Mouse (Mus musculus): Measurements from ENCODE around the gene Fgfr1op. TPM values are rescaled to one million over a fixed set of nuclear protein-coding genes. Genes with fewer than 3 reads are reported as not detected.
"Not testable (repeated sequence)": the region's sequence is repeated elsewhere in the genome, so short reads cannot be mapped to it uniquely, and the experiment has no call there.

The Fgfr1op gene
- total and polyA plus RNA-seq, 2 experiments from 2014 or later, result 16.3 to 18.4 TPM

- not testable (repeated sequence) for H3K27ac ChIP-seq (ENCODE audit: low read depth, low read length); ATAC-seq; H3K9ac ChIP-seq; H3K27me3 ChIP-seq (ENCODE audit: insufficient read depth, low read length); H3K4me2 ChIP-seq (ENCODE audit: low read depth); DNase-seq; H3K4me1 ChIP-seq (ENCODE audit: insufficient read depth); H3K9me3 ChIP-seq (ENCODE audit: low read length); H3K4me3 ChIP-seq (ENCODE audit: low read depth, low read length)
- H3K36me3 ChIP-seq (ENCODE audit: insufficient read depth), result peaks cover 19% of the 10 kb centered on the region
- 89% methylated on average over 6 of the region's 8 CpGs for WGBS
Measured at GRCm38 (mm10) chr17:8167436-8167835, 2.1 kb downstream of the Fgfr1op start.

- Histone ChIP-seq H3K9ac (no peak overlapping the region), H3K27ac (ENCODE audit: low read depth, low read length) (no peak overlapping the region), H3K4me3 (ENCODE audit: low read depth, low read length) (no peak overlapping the region), H3K9me3 (ENCODE audit: low read length) (no peaks in the 10 kb centered on the region), H3K36me3 (ENCODE audit: insufficient read depth) (peaks cover 43% of the 10 kb centered on the region), H3K4me1 (ENCODE audit: insufficient read depth) (no peaks in the 10 kb centered on the region), H3K27me3 (ENCODE audit: insufficient read depth, low read length) (no peaks in the 10 kb centered on the region), H3K4me2 (ENCODE audit: low read depth) (no peak overlapping the region)
- 93% methylated on average over 7 of the region's 7 CpGs for WGBS
- ATAC-seq, result no peak
- no peak for TF ChIP-seq CTCF (IDR thresholded peaks at IDR 0.05; ENCODE audit: low read depth)
- DNase-seq, result no peak
Measured at GRCm38 (mm10) chr17:8170331-8170730, 5.0 kb downstream of the Fgfr1op start.

- no peak overlapping the region for H3K27ac ChIP-seq (ENCODE audit: low read depth, low read length)
- WGBS, result 75% methylated on average over 4 of the region's 4 CpGs
- no peaks in the 10 kb centered on the region for H3K9me3 ChIP-seq (ENCODE audit: low read length)
- H3K9ac ChIP-seq, result no peak overlapping the region
- no peak overlapping the region for H3K4me2 ChIP-seq (ENCODE audit: low read depth)
- DNase-seq (no peak), ATAC-seq (no peak)
- H3K4me1 ChIP-seq (ENCODE audit: insufficient read depth), result no peaks in the 10 kb centered on the region
- H3K36me3 ChIP-seq (ENCODE audit: insufficient read depth), result peaks cover 48% of the 10 kb centered on the region
- H3K4me3 ChIP-seq (ENCODE audit: low read depth, low read length), result no peak overlapping the region
- TF ChIP-seq CTCF (IDR thresholded peaks at IDR 0.05; ENCODE audit: low read depth), result no peak
- no peaks in the 10 kb centered on the region for H3K27me3 ChIP-seq (ENCODE audit: insufficient read depth, low read length)
Measured at GRCm38 (mm10) chr17:8171081-8171480, 5.8 kb downstream of the Fgfr1op start.

GRCm38 (mm10) chr17:8177090-8177489 lies 11.8 kb downstream of the Fgfr1op start:
- peaks cover 58% of the 10 kb centered on the region for H3K36me3 ChIP-seq (ENCODE audit: insufficient read depth)
- H3K9ac ChIP-seq, result no peak overlapping the region
- DNase-seq (peak; percentile 13), ATAC-seq (peak; percentile 69)
- no peak overlapping the region for H3K4me3 ChIP-seq (ENCODE audit: low read depth, low read length)
- 31% methylated on average over 5 of the region's 5 CpGs for WGBS
- no peaks in the 10 kb centered on the region for H3K4me1 ChIP-seq (ENCODE audit: insufficient read depth)
- no peaks in the 10 kb centered on the region for H3K9me3 ChIP-seq (ENCODE audit: low read length)
- no peak overlapping the region for H3K27ac ChIP-seq (ENCODE audit: low read depth, low read length)
- no peak overlapping the region for H3K4me2 ChIP-seq (ENCODE audit: low read depth)
- H3K27me3 ChIP-seq (ENCODE audit: insufficient read depth, low read length), result no peaks in the 10 kb centered on the region
- no peak for TF ChIP-seq CTCF (IDR thresholded peaks at IDR 0.05; ENCODE audit: low read depth)

GRCm38 (mm10) chr17:8183815-8184214 lies 18.5 kb downstream of the Fgfr1op start:
- DNase-seq (no peak), ATAC-seq (no peak)
- Histone ChIP-seq H3K4me3 (ENCODE audit: low read depth, low read length) (no peak overlapping the region), H3K4me1 (ENCODE audit: insufficient read depth) (no peaks in the 10 kb centered on the region), H3K9me3 (ENCODE audit: low read length) (no peaks in the 10 kb centered on the region), H3K27ac (ENCODE audit: low read depth, low read length) (no peak overlapping the region), H3K27me3 (ENCODE audit: insufficient read depth, low read length) (no peaks in the 10 kb centered on the region), H3K9ac (no peak overlapping the region), H3K36me3 (ENCODE audit: insufficient read depth) (peaks cover 69% of the 10 kb centered on the region), H3K4me2 (ENCODE audit: low read depth) (no peak overlapping the region)
- 95% methylated on average over 5 of the region's 5 CpGs for WGBS
- no peak for TF ChIP-seq CTCF (IDR thresholded peaks at IDR 0.05; ENCODE audit: low read depth)

- no peaks in the 10 kb centered on the region for H3K9me3 ChIP-seq (ENCODE audit: low read length)
- H3K27ac ChIP-seq (ENCODE audit: low read depth, low read length), result no peak overlapping the region
- no peaks in the 10 kb centered on the region for H3K4me1 ChIP-seq (ENCODE audit: insufficient read depth)
- H3K27me3 ChIP-seq (ENCODE audit: insufficient read depth, low read length), result no peaks in the 10 kb centered on the region
- no peak overlapping the region for H3K4me2 ChIP-seq (ENCODE audit: low read depth)
- 96% methylated on average over 7 of the region's 7 CpGs for WGBS
- ATAC-seq, result no peak
- no peak overlapping the region for H3K4me3 ChIP-seq (ENCODE audit: low read depth, low read length)
- DNase-seq, result no peak
- H3K36me3 ChIP-seq (ENCODE audit: insufficient read depth), result peaks cover 70% of the 10 kb centered on the region
- TF ChIP-seq CTCF (IDR thresholded peaks at IDR 0.05; ENCODE audit: low read depth), result no peak
- no peak overlapping the region for H3K9ac ChIP-seq
Measured at GRCm38 (mm10) chr17:8184217-8184616, 18.9 kb downstream of the Fgfr1op start.

GRCm38 (mm10) chr17:8193678-8194077 lies 28.4 kb downstream of the Fgfr1op start:
- DNase-seq, result no peak
- H3K36me3 ChIP-seq (ENCODE audit: insufficient read depth), result peaks cover 47% of the 10 kb centered on the region
- WGBS, result 91% methylated on average over 8 of the region's 8 CpGs
- no peak for ATAC-seq
- no peak overlapping the region for H3K9ac ChIP-seq
- H3K4me1 ChIP-seq (ENCODE audit: insufficient read depth), result no peaks in the 10 kb centered on the region
- no peak overlapping the region for H3K27ac ChIP-seq (ENCODE audit: low read depth, low read length)
- no peak for TF ChIP-seq CTCF (IDR thresholded peaks at IDR 0.05; ENCODE audit: low read depth)
- no peak overlapping the region for H3K4me3 ChIP-seq (ENCODE audit: low read depth, low read length)
- H3K9me3 ChIP-seq (ENCODE audit: low read length), result no peaks in the 10 kb centered on the region
- no peak overlapping the region for H3K4me2 ChIP-seq (ENCODE audit: low read depth)
- no peaks in the 10 kb centered on the region for H3K27me3 ChIP-seq (ENCODE audit: insufficient read depth, low read length)
